Mouse (Mus musculus): ENCODE measurements around the gene Uck1. TPM values are rescaled to one million over a fixed set of nuclear protein-coding genes. Genes with fewer than 3 reads are reported as not detected.
"Not testable (repeated sequence)": the region's sequence is repeated elsewhere in the genome, so short reads cannot be mapped to it uniquely, and the experiment has no call there.

Gene Uck1
- polyA plus RNA-seq (2015; fragmentation: Nextera tagmentation; extraction: Ambion mirVana) = 85.5 and 87.2 TPM in 2 replicates

DNA sequence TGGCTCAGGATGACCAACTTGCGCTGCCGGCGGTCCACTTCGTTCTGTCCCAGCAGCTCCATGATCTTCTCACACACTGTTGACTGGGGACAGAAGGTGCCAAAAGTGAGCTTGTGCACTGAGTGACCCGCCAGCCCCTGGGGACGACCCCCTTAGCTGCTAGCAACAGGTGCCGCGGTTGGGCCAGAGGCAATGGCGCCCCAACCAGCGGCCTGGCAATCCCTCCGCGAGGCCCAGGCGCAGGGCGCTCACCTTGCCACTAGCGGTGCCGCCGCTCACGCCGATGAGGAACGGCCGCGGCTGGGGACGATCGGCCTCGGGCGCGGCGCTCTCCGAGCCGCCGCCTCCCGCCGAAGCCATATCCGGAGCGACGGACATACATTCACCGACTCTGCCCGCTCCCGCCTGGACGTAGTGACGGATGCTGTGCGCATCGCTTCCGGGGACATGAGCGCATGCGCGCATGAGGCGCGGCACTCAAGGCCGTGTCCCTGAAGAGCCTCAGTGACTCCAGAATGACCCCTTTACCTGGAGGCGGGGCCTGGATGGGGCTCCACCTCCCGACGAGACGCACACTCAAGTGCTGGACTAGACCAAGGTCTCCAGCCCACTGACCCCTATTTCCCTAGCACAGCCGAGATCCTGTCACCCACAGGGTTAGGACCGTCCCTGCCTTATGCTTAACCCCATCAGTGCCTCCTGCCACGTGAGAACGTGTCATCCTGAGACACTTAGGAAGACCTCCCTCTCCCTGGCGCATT lies at the start of gene Uck1:
Gene Uck1, minus strand, starts transcription at position 503 of the 761 bp plus-strand sequence.
- H3K27ac ChIP-seq = peak within 1 kb of the TSS; percentile 67; the same call in 1 of the 2 replicates
- H3K4me3 ChIP-seq (replicated peaks) = peak within 1 kb of the TSS; percentile 86
- H3K9me3 ChIP-seq = no peaks in the 10 kb centered on the region
- ATAC-seq = peak; percentile 94
- whole genome bisulfite sequencing = under 1% methylated on average over 59 of the region's 59 CpGs
- H3K4me2 ChIP-seq (replicated peaks) = peak within 1 kb of the TSS; percentile 89
- H3K36me3 ChIP-seq = peaks cover 34% of the 10 kb centered on the region
- peaks cover 15% of the 10 kb centered on the region for H3K4me1 ChIP-seq (replicated peaks)
- H3K9ac ChIP-seq (replicated peaks) = peak within 1 kb of the TSS; percentile 88
- H3K27me3 ChIP-seq = no peaks in the 10 kb centered on the region

DNA sequence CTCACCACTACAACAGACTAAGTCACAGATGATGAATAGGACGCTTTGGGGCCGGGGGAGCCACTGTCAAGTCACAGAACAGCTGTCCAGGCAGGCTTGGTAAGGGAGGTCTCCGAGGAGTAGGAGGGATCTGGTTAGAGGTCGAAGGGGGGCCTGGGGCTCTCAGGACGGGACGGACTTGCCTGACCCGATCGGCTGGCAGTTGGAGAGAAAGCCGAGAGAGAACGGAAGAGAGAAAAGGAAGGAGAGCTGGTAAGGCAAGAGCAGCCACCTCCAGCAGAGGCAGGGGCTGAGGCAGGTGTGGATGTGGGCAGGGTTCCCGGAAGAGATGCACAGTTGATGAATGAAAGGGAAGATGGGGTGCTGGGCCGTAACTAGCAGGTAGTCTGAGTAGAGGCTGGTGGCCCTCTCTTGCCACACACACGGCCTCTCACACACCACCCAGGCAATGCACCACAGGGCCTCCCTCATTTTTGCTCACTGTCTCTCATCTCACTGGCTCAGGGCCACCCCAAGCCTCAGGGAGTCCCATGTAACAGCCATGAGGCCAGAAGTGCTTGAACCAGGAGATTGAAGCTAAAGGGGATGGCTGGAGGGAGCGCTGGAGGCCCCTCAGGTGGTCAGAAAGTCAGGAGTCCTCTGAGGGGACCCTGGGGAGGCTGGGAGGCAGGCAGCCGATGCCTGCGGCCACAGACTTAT lies 49.1 kb upstream of the Uck1 start:
- Histone ChIP-seq H3K9me3 (no peaks in the 10 kb centered on the region), H3K27me3 (peaks cover 24% of the 10 kb centered on the region), H3K9ac (replicated peaks) (no peak overlapping the region), H3K4me2 (replicated peaks) (no peak overlapping the region), H3K4me3 (replicated peaks) (no peak overlapping the region), H3K4me1 (replicated peaks) (peaks cover 23% of the 10 kb centered on the region), H3K27ac (no peak overlapping the region), H3K36me3 (peaks cover 73% of the 10 kb centered on the region)
- no peak for ATAC-seq
- WGBS = 91% methylated on average over 16 of the region's 16 CpGs

DNA sequence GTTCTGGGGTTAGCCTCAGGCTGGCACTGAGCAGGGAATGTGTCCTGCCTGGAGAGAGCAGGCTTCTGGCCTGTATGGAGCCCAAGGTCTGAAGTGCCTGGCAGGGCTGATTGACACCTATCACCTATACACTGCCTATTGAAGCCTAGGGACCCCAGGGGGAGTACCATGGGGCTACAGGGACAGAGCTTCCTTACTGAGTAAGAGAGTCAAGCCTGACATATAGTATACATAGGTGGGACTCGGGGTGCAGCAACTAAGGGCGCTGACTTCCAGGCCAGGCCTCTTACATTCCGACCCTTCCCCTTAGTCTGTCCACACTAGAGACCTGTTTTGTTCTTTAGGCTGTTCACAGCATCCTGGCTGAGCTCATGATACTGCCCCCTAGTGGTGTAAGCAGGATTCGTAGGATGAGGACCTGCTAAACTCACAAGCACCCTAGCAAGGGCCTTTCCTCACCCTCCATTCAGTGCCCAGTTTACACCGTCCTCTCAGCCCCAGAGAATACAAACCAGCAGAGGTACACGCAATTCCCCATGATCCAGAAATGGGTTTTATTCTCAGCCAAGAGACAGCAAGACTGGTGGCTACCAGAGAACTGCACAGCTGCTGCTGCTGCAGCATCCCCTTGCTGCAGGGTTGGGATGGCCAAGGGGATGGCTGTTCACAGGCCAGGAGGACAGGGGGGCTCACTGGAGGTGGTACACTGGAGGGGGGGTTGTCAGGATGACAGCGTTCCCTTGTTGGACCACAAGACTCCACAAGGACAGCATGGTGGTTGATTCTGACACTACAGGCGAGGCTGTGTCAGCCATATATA lies 48.2 kb upstream of the Uck1 start:
- Histone ChIP-seq H3K9ac (replicated peaks) (no peak overlapping the region), H3K27ac (no peak overlapping the region), H3K4me3 (replicated peaks) (no peak overlapping the region), H3K4me1 (replicated peaks) (peaks cover 23% of the 10 kb centered on the region), H3K9me3 (no peaks in the 10 kb centered on the region), H3K27me3 (peaks cover 17% of the 10 kb centered on the region), H3K36me3 (peaks cover 77% of the 10 kb centered on the region), H3K4me2 (replicated peaks) (no peak overlapping the region)
- ATAC-seq = peak; percentile 12; the same call in 1 of the 2 replicates
- WGBS = 49% methylated on average over 8 of the region's 8 CpGs

DNA sequence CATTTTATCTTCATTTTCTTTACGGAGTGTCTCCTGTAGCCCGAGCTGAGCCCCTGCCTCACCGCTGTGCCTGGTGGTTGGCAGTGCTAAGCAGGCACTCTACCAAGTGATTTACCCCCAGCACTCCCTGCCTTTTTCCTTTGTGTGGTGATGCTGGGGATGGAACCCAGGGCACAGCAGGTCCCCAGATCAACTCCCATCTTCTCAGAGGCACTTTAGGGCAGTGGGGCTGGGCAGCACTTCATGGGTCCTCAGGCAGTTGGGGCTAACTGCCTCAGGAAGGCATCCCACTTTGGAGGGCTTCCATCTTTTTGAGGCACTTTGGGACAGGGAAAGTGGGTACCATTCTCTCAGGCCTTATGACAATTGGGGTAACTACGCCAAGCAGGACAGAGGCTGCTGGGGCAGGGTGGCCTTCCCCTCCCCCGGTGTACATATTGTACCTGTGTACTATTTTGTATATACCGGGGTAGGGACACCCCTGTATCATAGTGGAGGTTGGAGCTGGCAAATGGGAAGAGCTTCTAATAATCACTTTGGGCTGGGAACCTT lies 47.4 kb upstream of the Uck1 start:
- H3K27me3 ChIP-seq = peaks cover 16% of the 10 kb centered on the region
- H3K9ac ChIP-seq (replicated peaks) = no peak overlapping the region
- peaks cover 18% of the 10 kb centered on the region for H3K4me1 ChIP-seq (replicated peaks)
- no peaks in the 10 kb centered on the region for H3K9me3 ChIP-seq
- no peak overlapping the region for H3K4me3 ChIP-seq (replicated peaks)
- WGBS = 90% methylated on average over 6 of the region's 6 CpGs
- H3K4me2 ChIP-seq (replicated peaks) = no peak overlapping the region
- no peak for ATAC-seq
- no peak overlapping the region for H3K27ac ChIP-seq
- peaks cover 80% of the 10 kb centered on the region for H3K36me3 ChIP-seq

DNA sequence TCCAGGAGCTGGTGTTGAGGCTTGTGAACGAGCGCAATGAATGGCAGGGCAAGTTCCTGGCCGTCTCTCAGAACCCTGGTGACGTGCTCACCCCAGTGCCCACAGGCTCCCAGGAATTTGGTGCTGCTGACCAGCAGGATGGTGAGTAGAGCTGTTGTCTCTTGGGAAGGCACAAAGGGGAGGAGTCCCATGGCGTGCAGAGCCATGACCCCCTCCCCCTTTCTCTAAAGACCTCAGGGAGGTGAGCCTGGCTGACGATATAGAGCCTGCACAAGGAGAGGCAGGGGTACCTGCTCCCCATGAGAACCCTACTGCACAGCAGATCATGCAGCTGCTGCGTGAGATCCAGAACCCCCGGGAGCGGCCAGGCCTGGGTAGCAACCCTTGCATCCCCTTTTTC lies 46.2 kb upstream of the Uck1 start:
- WGBS = 84% methylated on average over 9 of the region's 9 CpGs
- Histone ChIP-seq H3K4me1 (replicated peaks) (peaks cover 6% of the 10 kb centered on the region; the same call in 1 of the 2 replicates), H3K4me3 (replicated peaks) (no peak overlapping the region), H3K9ac (replicated peaks) (no peak overlapping the region), H3K36me3 (peaks cover 90% of the 10 kb centered on the region), H3K9me3 (no peaks in the 10 kb centered on the region), H3K4me2 (replicated peaks) (no peak overlapping the region), H3K27ac (no peak overlapping the region), H3K27me3 (peaks cover 10% of the 10 kb centered on the region)
- ATAC-seq = no peak

DNA sequence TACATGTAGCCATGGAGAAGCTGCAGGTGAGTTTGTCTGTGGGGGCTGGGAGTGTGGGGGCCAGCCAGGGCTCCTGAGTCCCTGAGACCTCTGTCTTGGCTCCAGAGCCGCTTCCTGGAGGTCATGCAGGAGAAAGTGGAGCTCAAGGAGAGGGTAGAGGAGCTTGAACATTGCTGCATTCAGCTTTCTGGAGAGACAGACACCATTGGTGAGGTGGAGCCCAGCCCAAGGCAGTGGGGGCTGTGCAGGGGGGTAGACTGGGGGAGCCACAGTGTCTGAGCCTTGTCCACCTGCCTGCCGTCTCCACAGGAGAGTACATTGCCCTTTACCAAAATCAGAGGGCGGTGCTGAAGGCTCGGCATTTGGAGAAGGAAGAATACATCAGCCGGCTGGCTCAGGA lies 45.7 kb upstream of the Uck1 start:
- WGBS = 90% methylated on average over 5 of the region's 5 CpGs

DNA sequence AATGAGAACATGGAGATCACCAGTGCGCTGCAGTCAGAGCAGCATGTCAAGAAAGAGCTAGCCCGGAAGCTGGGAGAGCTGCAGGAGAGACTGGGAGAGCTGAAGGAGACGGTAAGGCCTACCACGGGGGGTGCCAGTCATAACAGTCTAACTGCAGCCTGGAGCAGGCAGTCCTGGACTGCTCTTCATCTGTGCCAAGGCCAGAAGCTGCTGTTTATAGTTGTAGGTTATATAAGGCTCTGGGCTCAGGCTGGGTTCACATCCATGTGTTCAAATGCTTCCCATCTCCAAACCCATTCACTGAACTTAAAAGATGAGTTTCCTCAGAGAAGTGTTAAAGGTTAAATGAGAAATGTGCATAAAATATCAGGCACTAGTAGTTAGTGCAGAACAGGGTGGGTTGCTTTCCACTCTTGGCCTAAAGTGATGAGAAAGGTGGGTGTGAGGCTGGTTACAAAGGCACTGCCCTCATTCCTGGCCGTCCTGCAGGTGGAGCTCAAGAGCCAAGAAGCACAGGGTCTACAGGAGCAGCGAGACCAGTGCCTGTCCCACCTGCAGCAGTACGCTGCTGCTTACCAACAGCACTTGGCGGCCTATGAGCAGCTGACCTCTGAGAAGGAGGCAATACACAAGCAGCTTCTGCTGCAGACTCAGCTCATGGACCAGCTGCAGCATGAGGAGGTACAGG lies 44.3 kb upstream of the Uck1 start:
- 0 out of 2 replicates have a peak, but pooled peaks have one; percentile 46 for ATAC-seq
- H3K36me3 ChIP-seq = peaks cover 92% of the 10 kb centered on the region

More for the DNA sequence above, 45.7 kb upstream of the Uck1 start:
- Histone ChIP-seq H3K4me2 (replicated peaks) (no peak overlapping the region), H3K9ac (replicated peaks) (no peak overlapping the region), H3K4me3 (replicated peaks) (no peak overlapping the region), H3K27ac (no peak overlapping the region), H3K27me3 (peaks cover 8% of the 10 kb centered on the region), H3K36me3 (peaks cover 92% of the 10 kb centered on the region), H3K4me1 (replicated peaks) (peaks cover 1% of the 10 kb centered on the region; the same call in 1 of the 2 replicates), H3K9me3 (no peaks in the 10 kb centered on the region)
- no peak for ATAC-seq

DNA sequence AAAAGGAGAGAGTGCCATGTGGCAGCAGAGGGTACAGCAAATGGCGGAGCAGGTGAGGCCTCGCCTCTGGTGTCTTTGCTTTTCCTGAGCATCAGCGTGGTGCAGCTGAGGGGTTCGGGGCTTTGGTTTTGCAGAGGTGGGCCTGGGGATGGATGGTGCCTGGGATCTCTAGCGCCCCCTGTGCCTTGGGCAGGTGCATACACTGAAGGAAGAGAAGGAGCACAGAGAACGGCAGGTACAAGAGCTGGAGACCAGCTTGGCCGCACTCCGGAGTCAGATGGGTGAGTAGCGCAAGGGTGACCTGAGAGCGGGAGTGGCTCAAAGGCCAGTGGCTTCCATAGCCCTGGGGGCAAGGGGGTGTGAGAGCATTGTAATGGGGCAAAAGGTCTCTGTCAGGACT lies 43.0 kb upstream of the Uck1 start:
- Histone ChIP-seq H3K36me3 (peaks cover 95% of the 10 kb centered on the region), H3K27ac (no peak overlapping the region), H3K27me3 (no peaks in the 10 kb centered on the region), H3K9ac (replicated peaks) (no peak overlapping the region), H3K4me2 (replicated peaks) (no peak overlapping the region), H3K4me3 (replicated peaks) (no peak overlapping the region), H3K4me1 (replicated peaks) (no peaks in the 10 kb centered on the region), H3K9me3 (no peaks in the 10 kb centered on the region)
- 90% methylated on average over 10 of the region's 10 CpGs for WGBS
- no peak for ATAC-seq

More for the DNA sequence above, 44.3 kb upstream of the Uck1 start:
- Histone ChIP-seq H3K9me3 (no peaks in the 10 kb centered on the region), H3K27ac (no peak overlapping the region), H3K4me3 (replicated peaks) (no peak overlapping the region), H3K4me1 (replicated peaks) (no peaks in the 10 kb centered on the region), H3K9ac (replicated peaks) (no peak overlapping the region), H3K27me3 (no peaks in the 10 kb centered on the region), H3K4me2 (replicated peaks) (no peak overlapping the region)
- WGBS = 54% methylated on average over 8 of the region's 8 CpGs

DNA sequence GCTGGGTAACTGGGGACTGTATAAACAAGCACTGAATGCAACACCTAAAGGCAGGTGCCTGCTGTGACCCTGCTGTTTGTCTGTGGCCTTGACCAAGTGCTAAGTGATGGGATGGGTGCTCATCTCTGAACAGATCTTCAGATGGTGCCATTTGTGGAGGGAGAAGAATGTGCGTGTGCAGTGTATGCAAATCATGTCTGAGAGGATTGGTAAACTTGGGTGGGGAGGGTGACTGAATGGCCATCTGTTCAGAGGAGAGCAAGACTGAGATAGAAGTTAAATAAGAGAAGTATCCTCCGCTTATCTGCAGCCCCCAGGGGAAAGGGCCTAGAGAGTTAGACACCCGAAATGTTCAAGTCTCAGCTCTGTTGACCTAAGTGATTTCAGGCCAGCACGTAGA lies 39.5 kb upstream of the Uck1 start:
- no peaks in the 10 kb centered on the region for H3K4me1 ChIP-seq (replicated peaks)
- H3K27me3 ChIP-seq = no peaks in the 10 kb centered on the region
- peaks cover 92% of the 10 kb centered on the region for H3K36me3 ChIP-seq
- ATAC-seq = no peak
- no peak overlapping the region for H3K27ac ChIP-seq
- H3K4me3 ChIP-seq (replicated peaks) = no peak overlapping the region
- no peaks in the 10 kb centered on the region for H3K9me3 ChIP-seq
- no peak overlapping the region for H3K4me2 ChIP-seq (replicated peaks)
- 86% methylated on average over 4 of the region's 4 CpGs for WGBS
- H3K9ac ChIP-seq (replicated peaks) = no peak overlapping the region

DNA sequence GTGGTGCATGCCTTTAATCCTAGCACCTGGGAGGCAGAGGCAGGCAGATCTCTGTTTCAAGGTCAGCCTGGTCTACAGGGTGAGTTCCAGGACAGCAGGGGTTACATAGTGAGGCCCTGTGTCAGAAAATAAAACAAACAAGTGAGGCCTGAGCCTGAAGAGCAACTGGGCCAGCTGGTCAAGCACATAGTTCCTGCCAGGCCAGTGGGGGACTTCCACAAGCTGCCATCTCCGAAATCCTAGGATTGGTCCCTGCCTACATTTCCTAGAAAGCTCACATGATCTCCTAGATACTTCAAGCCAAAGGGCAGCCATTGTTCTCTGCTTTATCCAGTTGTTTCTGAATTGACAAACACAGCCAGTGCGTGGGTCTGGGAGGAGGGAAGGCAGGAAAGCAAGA lies 35.9 kb upstream of the Uck1 start:
- H3K4me2 ChIP-seq (replicated peaks); H3K9me3 ChIP-seq; H3K4me1 ChIP-seq (replicated peaks); ATAC-seq; H3K9ac ChIP-seq (replicated peaks); H3K4me3 ChIP-seq (replicated peaks); H3K27ac ChIP-seq; H3K27me3 ChIP-seq: not testable (repeated sequence)
- 89% methylated on average over 2 of the region's 2 CpGs for whole genome bisulfite sequencing
- H3K36me3 ChIP-seq = peaks cover 76% of the 10 kb centered on the region

DNA sequence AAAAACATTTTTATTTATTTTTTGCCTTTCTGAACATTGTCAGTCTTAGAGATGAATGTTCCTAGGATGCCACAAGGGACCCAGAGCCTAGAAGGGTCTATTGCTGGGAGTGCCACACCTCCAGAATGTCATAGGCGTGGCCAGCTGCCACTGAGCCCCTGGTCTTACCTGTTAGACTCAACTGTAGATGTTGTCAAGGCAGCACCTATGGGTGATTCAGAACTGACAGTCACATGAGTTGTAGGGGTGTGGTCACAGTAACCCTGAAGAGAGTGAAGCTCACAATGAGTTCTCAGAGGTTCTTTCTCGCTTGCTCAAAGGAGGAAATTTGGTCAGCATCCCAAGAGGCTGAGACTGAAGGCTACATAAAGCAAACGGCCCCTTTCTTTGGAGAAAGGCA lies 35.3 kb upstream of the Uck1 start:
- H3K27me3 ChIP-seq = no peaks in the 10 kb centered on the region
- no peaks in the 10 kb centered on the region for H3K4me1 ChIP-seq (replicated peaks)
- WGBS = 85% methylated on average over 3 of the region's 3 CpGs
- H3K36me3 ChIP-seq = peaks cover 71% of the 10 kb centered on the region
- H3K4me3 ChIP-seq (replicated peaks) = no peak overlapping the region
- no peaks in the 10 kb centered on the region for H3K9me3 ChIP-seq
- no peak for ATAC-seq
- no peak overlapping the region for H3K27ac ChIP-seq
- H3K9ac ChIP-seq (replicated peaks) = no peak overlapping the region
- no peak overlapping the region for H3K4me2 ChIP-seq (replicated peaks)

All from midbrain, embryonic 13.5 days (tissue).